Mouse (Mus musculus) intestine, embryonic 16.5 days (tissue): Measurements from ENCODE around the gene Lage3. TPM values are rescaled to one million over a fixed set of nuclear protein-coding genes. Genes with fewer than 3 reads are reported as not detected.

Experiments
- ATAC-seq: fragments of 200-750 bp; cut with Nextera tagmentation; 2 replicates; pipeline ENCODE4 v1.8.0; 2017; ENCODE audit warnings: moderate TSS enrichment, moderate library complexity
- H3K27ac ChIP-seq: fragments of 300-500 bp; sonication (generic); 2 replicates; pipeline ENCODE4 v1.5.1; 2014; ENCODE audit warnings: mild to moderate bottlenecking, low read length
- H3K27me3 ChIP-seq: fragments of 300-500 bp; sonication (generic); replicated peaks from 2 replicates; pipeline ENCODE4 v1.6.1; 2014; ENCODE audit warnings: low read length, control low read depth, mixed read lengths; ENCODE audit not compliant: control insufficient read depth, insufficient read depth
- H3K36me3 ChIP-seq: fragments of 300-500 bp; sonication (generic); 2 replicates; pipeline ENCODE4 v1.6.1; 2014; ENCODE audit warnings: low read length, control low read depth; ENCODE audit not compliant: control insufficient read depth, insufficient read depth
- H3K4me1 ChIP-seq: fragments of 300-500 bp; sonication (generic); 2 replicates; pipeline ENCODE4 v1.6.1; 2014; ENCODE audit warnings: low read length, control low read depth, mixed read lengths; ENCODE audit not compliant: control insufficient read depth, insufficient read depth
- H3K4me2 ChIP-seq: fragments of 300-500 bp; sonication (generic); 2 replicates; pipeline ENCODE4 v1.6.1; 2014; ENCODE audit warnings: low read depth, low read length, control low read depth
- H3K4me3 ChIP-seq: fragments of 300-500 bp; sonication (generic); 2 replicates; pipeline ENCODE4 v1.5.1; 2014; ENCODE audit warnings: mild to moderate bottlenecking, low read length
- H3K9ac ChIP-seq: fragments of 300-500 bp; sonication (generic); 2 replicates; pipeline ENCODE4 v1.6.1; 2014; ENCODE audit warnings: low read depth, low read length
- H3K9me3 ChIP-seq: fragments of 300-500 bp; sonication (generic); 2 replicates; pipeline ENCODE4 v1.6.1; 2016; ENCODE audit warnings: low read length, control low read depth; ENCODE audit not compliant: control insufficient read depth
- WGBS: fragments of 180-500 bp; shearing (Covaris S2); extraction: QIAGEN DNeasy Blood & Tissue Kit; methylation state at CpG from one replicate; pipeline ENCODE4 v1.1.7; 2014; 5-methylcytosine and 5-hydroxymethylcytosine counted together
- polyA plus RNA-seq: library from polyadenylated mRNA; unstranded; fragments of >200 nt; fragmentation: Nextera tagmentation; extraction: Ambion mirVana; gene quantifications from 2 replicates; pipeline ENCODE4 v1.2.1, GENCODE M21; 2015

Lage3 gene
- polyA plus RNA-seq: 81.3 and 84.4 TPM in 2 replicates

GRCm38 (mm10) chrX:74353467-74353770 is at the start of gene Lage3:
Gene Lage3 (minus strand): TSS chrX:74353618.
- H3K4me1 ChIP-seq: no peaks in the 10 kb centered on the region
- H3K9ac ChIP-seq: peak within 1 kb of the TSS; percentile 60
- peak; percentile 87 for ATAC-seq
- H3K27ac ChIP-seq: no peak within 1 kb of the TSS; the same call in 1 of the 2 replicates
- H3K4me3 ChIP-seq: peak within 1 kb of the TSS; percentile 54
- H3K9me3 ChIP-seq: no peaks in the 10 kb centered on the region
- 10% methylated on average over 14 of the region's 22 CpGs for WGBS
- H3K4me2 ChIP-seq: peak within 1 kb of the TSS; percentile 53
- H3K36me3 ChIP-seq: no peaks in the 10 kb centered on the region
- no peaks in the 10 kb centered on the region for H3K27me3 ChIP-seq

DNA sequence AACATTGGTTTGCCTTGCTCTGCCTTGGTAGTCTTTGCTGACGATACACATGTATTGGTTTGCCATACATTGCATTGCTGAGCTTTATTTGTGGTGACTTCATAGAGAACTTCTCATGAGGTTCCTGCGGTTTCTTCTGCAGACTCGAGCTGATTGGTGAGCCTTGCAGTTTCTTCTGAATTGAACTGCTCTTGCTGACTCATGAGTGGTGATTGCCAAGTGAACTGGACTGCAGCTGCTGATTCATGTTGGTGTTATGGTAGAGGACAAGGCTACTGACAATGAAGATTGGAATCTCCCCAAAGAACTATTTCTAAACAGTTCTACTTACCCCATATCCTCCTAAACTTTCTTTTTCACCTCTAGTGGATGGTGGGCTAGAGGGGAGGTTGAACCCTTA is 46.7 kb upstream of the Lage3 start:
- Histone ChIP-seq H3K9me3 (no peaks in the 10 kb centered on the region), H3K27me3 (no peaks in the 10 kb centered on the region), H3K4me1 (no peaks in the 10 kb centered on the region), H3K9ac (no peak overlapping the region), H3K4me3 (no peak overlapping the region), H3K4me2 (no peak overlapping the region), H3K27ac (no peak overlapping the region), H3K36me3 (no peaks in the 10 kb centered on the region)
- 84% methylated on average over 3 of the region's 3 CpGs for WGBS
- no peak for ATAC-seq

- H3K4me1 ChIP-seq: no peaks in the 10 kb centered on the region
- peak within 1 kb of the TSS; percentile 86 for H3K27ac ChIP-seq
- ATAC-seq: peak; percentile 100
- peak within 1 kb of the TSS; percentile 80 for H3K9ac ChIP-seq
- H3K4me2 ChIP-seq: peak within 1 kb of the TSS; percentile 64
- no peaks in the 10 kb centered on the region for H3K36me3 ChIP-seq
- no peaks in the 10 kb centered on the region for H3K27me3 ChIP-seq
- no peaks in the 10 kb centered on the region for H3K9me3 ChIP-seq
- H3K4me3 ChIP-seq: peak within 1 kb of the TSS; percentile 58
- 11% methylated on average over 29 of the region's 30 CpGs for WGBS
Observed at GRCm38 (mm10) chrX:74392535-74393443, 39.4 kb upstream of the Lage3 start, which contains the start of the genes Fam3a and Ikbkg. Gene Fam3a (minus strand): TSS chrX:74393272. Gene Ikbkg (plus strand): TSS chrX:74393290.

DNA sequence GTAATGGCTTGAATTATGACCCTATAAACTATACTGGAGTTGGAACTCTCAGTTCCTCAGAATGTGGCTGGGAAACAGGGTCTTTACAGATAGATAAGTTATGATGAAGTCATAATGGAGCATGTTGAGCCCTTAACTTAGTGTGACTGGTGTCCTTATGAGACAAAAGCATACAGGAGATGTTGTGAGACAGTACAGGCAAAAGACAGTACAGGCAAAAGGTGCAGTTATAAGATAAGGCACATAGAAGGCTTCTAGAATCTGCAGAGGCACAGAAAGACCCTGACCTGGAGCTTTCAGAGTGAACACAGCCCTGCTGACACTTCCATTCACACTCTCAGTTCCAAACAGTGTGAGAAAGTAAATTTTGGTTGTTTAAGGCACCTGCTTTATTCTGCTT is 34.7 kb upstream of the Lage3 start:
- H3K36me3 ChIP-seq: no peaks in the 10 kb centered on the region
- no peak overlapping the region for H3K4me2 ChIP-seq
- no peak overlapping the region for H3K9ac ChIP-seq
- H3K4me1 ChIP-seq: no peaks in the 10 kb centered on the region
- H3K27me3 ChIP-seq: no peaks in the 10 kb centered on the region
- H3K27ac ChIP-seq: no peak overlapping the region
- H3K9me3 ChIP-seq: no peaks in the 10 kb centered on the region
- no peak overlapping the region for H3K4me3 ChIP-seq
- ATAC-seq: no peak

GRCm38 (mm10) chrX:74384451-74384850 is 31.0 kb upstream of the Lage3 start:
- Histone ChIP-seq H3K27me3 (no peaks in the 10 kb centered on the region), H3K36me3 (no peaks in the 10 kb centered on the region), H3K27ac (no peak overlapping the region), H3K9ac (no peak overlapping the region), H3K4me2 (no peak overlapping the region), H3K4me3 (no peak overlapping the region), H3K9me3 (no peaks in the 10 kb centered on the region), H3K4me1 (no peaks in the 10 kb centered on the region)
- WGBS: 75% methylated on average over 2 of the region's 2 CpGs
- no peak for ATAC-seq

GRCm38 (mm10) chrX:74372888-74373549 is 19.6 kb upstream of the Lage3 start, which contains the start of the genes Ubl4a and Slc10a3:
Gene Ubl4a (minus strand): TSS chrX:74373218.
Gene Slc10a3 (minus strand): TSS chrX:74373349.
- Histone ChIP-seq H3K4me3 (peak within 1 kb of the TSS; percentile 51), H3K4me2 (peak within 1 kb of the TSS; percentile 54), H3K4me1 (peaks cover 5% of the 10 kb centered on the region; the same call in 1 of the 2 replicates), H3K27me3 (no peaks in the 10 kb centered on the region), H3K36me3 (no peaks in the 10 kb centered on the region), H3K9me3 (no peaks in the 10 kb centered on the region), H3K9ac (peak within 1 kb of the TSS; percentile 64), H3K27ac (no peak within 1 kb of the TSS)
- peak; percentile 90 for ATAC-seq
- 19% methylated on average over 32 of the region's 32 CpGs for WGBS

GRCm38 (mm10) chrX:74368209-74368909 is 14.9 kb upstream of the Lage3 start:
- no peaks in the 10 kb centered on the region for H3K27me3 ChIP-seq
- peak; percentile 88 for ATAC-seq
- peaks cover 5% of the 10 kb centered on the region; the same call in 1 of the 2 replicates for H3K4me1 ChIP-seq
- 20% methylated on average over 49 of the region's 49 CpGs for WGBS
- H3K9me3 ChIP-seq: no peaks in the 10 kb centered on the region
- H3K36me3 ChIP-seq: no peaks in the 10 kb centered on the region
- H3K4me2 ChIP-seq: peak overlapping the region; percentile 55
- H3K27ac ChIP-seq: peak overlapping the region; percentile 75
- H3K9ac ChIP-seq: peak overlapping the region; percentile 81
- peak overlapping the region; percentile 66 for H3K4me3 ChIP-seq

GRCm38 (mm10) chrX:74367512-74367911 is 14.1 kb upstream of the Lage3 start:
- peak overlapping the region; percentile 75; the same call in 1 of the 2 replicates for H3K27ac ChIP-seq
- 60% methylated on average over 10 of the region's 10 CpGs for WGBS

DNA sequence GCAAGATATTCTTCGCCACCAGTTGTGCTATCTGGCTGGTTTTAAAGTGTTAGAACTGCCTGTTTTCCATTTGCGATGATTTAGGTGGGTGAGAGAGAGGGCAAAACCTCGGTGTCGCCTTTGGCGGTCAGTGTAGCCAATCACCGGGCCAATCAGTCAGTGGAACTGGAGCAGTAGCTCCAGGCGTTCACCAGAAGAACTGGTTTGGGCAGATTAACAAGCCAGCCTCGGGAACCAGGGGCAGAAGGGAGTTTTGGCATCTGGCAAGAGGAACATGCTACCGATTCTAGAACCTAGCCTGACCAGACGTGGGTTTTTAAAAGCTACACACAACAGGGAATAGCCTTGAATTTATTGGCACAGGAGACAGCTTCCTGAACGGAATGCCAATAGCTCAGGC is 5.8 kb upstream of the Lage3 start:
- no peaks in the 10 kb centered on the region for H3K9me3 ChIP-seq
- 32% methylated on average over 11 of the region's 11 CpGs for WGBS
- no peak for ATAC-seq
- no peaks in the 10 kb centered on the region for H3K4me1 ChIP-seq
- H3K4me3 ChIP-seq: no peak overlapping the region
- H3K36me3 ChIP-seq: no peaks in the 10 kb centered on the region
- H3K27ac ChIP-seq: no peak overlapping the region
- H3K4me2 ChIP-seq: no peak overlapping the region
- H3K9ac ChIP-seq: no peak overlapping the region
- H3K27me3 ChIP-seq: no peaks in the 10 kb centered on the region

More at GRCm38 (mm10) chrX:74367512-74367911, 14.1 kb upstream of the Lage3 start:
- peak overlapping the region; percentile 55 for H3K4me2 ChIP-seq
- H3K4me3 ChIP-seq: peak overlapping the region; percentile 66
- H3K9me3 ChIP-seq: no peaks in the 10 kb centered on the region
- H3K9ac ChIP-seq: peak overlapping the region; percentile 81
- ATAC-seq: no peak
- H3K4me1 ChIP-seq: peaks cover 5% of the 10 kb centered on the region; the same call in 1 of the 2 replicates
- H3K27me3 ChIP-seq: no peaks in the 10 kb centered on the region
- no peaks in the 10 kb centered on the region for H3K36me3 ChIP-seq
